Mouse (Mus musculus): Measurements from ENCODE around the gene Emb. TPM values are rescaled to one million over a fixed set of nuclear protein-coding genes. Genes with fewer than 3 reads are reported as not detected.

Emb gene
- polyA plus RNA-seq, 1 experiment from 2014 or later: 39.9 TPM

- Histone ChIP-seq H3K27me3 (ENCODE audit: control insufficient read depth, insufficient read depth, low read length) (no peaks in the 10 kb centered on the region), H3K4me3 (ENCODE audit: low read depth, low read length) (no peak overlapping the region), H3K4me2 (ENCODE audit: low read depth, severe bottlenecking) (no peak overlapping the region), H3K27ac (replicated peaks; ENCODE audit: low read depth, low read length) (no peak overlapping the region), H3K36me3 (ENCODE audit: control insufficient read depth, insufficient read depth, low read length) (no peaks in the 10 kb centered on the region), H3K9ac (ENCODE audit: low read length) (no peak overlapping the region), H3K9me3 (ENCODE audit: control insufficient read depth, low read length) (no peaks in the 10 kb centered on the region), H3K4me1 (ENCODE audit: control insufficient read depth, insufficient read depth, low read length) (peaks cover 3% of the 10 kb centered on the region; the same call in 1 of the 2 replicates)
- ATAC-seq (ENCODE audit: insufficient number of reproducible peaks, low FRiP score, low TSS enrichment, low read depth) (no peak), DNase-seq (ENCODE audit: low spot score) (no peak)
- 18% methylated on average over 10 of the region's 10 CpGs for WGBS
These were observed 7.8 kb downstream of the Emb start for GRCm38 (mm10) chr13:117216126-117216525.

GRCm38 (mm10) chr13:117216752-117217363 lies 8.5 kb downstream of the Emb start:
- ATAC-seq (ENCODE audit: insufficient number of reproducible peaks, low FRiP score, low TSS enrichment, low read depth) (no peak), DNase-seq (ENCODE audit: low spot score) (peak; percentile 46)
- Histone ChIP-seq H3K4me1 (ENCODE audit: control insufficient read depth, insufficient read depth, low read length) (peaks cover 3% of the 10 kb centered on the region; the same call in 1 of the 2 replicates), H3K27ac (replicated peaks; ENCODE audit: low read depth, low read length) (no peak overlapping the region), H3K9ac (ENCODE audit: low read length) (no peak overlapping the region), H3K36me3 (ENCODE audit: control insufficient read depth, insufficient read depth, low read length) (no peaks in the 10 kb centered on the region), H3K9me3 (ENCODE audit: control insufficient read depth, low read length) (no peaks in the 10 kb centered on the region), H3K4me3 (ENCODE audit: low read depth, low read length) (no peak overlapping the region), H3K4me2 (ENCODE audit: low read depth, severe bottlenecking) (no peak overlapping the region), H3K27me3 (ENCODE audit: control insufficient read depth, insufficient read depth, low read length) (no peaks in the 10 kb centered on the region)
- WGBS: 11% methylated on average over 9 of the region's 9 CpGs

- ATAC-seq (ENCODE audit: insufficient number of reproducible peaks, low FRiP score, low TSS enrichment, low read depth) (no peak), DNase-seq (ENCODE audit: low spot score) (no peak)
- no peaks in the 10 kb centered on the region for H3K36me3 ChIP-seq (ENCODE audit: control insufficient read depth, insufficient read depth, low read length)
- peaks cover 3% of the 10 kb centered on the region; the same call in 1 of the 2 replicates for H3K4me1 ChIP-seq (ENCODE audit: control insufficient read depth, insufficient read depth, low read length)
- no peak overlapping the region for H3K9ac ChIP-seq (ENCODE audit: low read length)
- H3K4me3 ChIP-seq (ENCODE audit: low read depth, low read length): no peak overlapping the region
- 35% methylated on average over 11 of the region's 11 CpGs for WGBS
- no peaks in the 10 kb centered on the region for H3K27me3 ChIP-seq (ENCODE audit: control insufficient read depth, insufficient read depth, low read length)
- no peak overlapping the region for H3K4me2 ChIP-seq (ENCODE audit: low read depth, severe bottlenecking)
- H3K9me3 ChIP-seq (ENCODE audit: control insufficient read depth, low read length): no peaks in the 10 kb centered on the region
- no peak overlapping the region for H3K27ac ChIP-seq (replicated peaks; ENCODE audit: low read depth, low read length)
These were observed 9.3 kb downstream of the Emb start for GRCm38 (mm10) chr13:117217621-117218020.

GRCm38 (mm10) chr13:117218092-117218491 lies 9.8 kb downstream of the Emb start:
- Histone ChIP-seq H3K4me3 (ENCODE audit: low read depth, low read length) (no peak overlapping the region), H3K4me1 (ENCODE audit: control insufficient read depth, insufficient read depth, low read length) (peaks cover 3% of the 10 kb centered on the region; the same call in 1 of the 2 replicates), H3K36me3 (ENCODE audit: control insufficient read depth, insufficient read depth, low read length) (no peaks in the 10 kb centered on the region), H3K9me3 (ENCODE audit: control insufficient read depth, low read length) (no peaks in the 10 kb centered on the region), H3K27ac (replicated peaks; ENCODE audit: low read depth, low read length) (no peak overlapping the region), H3K27me3 (ENCODE audit: control insufficient read depth, insufficient read depth, low read length) (no peaks in the 10 kb centered on the region), H3K9ac (ENCODE audit: low read length) (no peak overlapping the region), H3K4me2 (ENCODE audit: low read depth, severe bottlenecking) (no peak overlapping the region)
- WGBS: 70% methylated on average over 2 of the region's 2 CpGs
- DNase-seq (ENCODE audit: low spot score) (no peak), ATAC-seq (ENCODE audit: insufficient number of reproducible peaks, low FRiP score, low TSS enrichment, low read depth) (no peak)

GRCm38 (mm10) chr13:117219871-117220500 lies 11.7 kb downstream of the Emb start:
- H3K9me3 ChIP-seq (ENCODE audit: control insufficient read depth, low read length): no peaks in the 10 kb centered on the region
- peak overlapping the region; percentile 73 for H3K4me3 ChIP-seq (ENCODE audit: low read depth, low read length)
- DNase-seq (ENCODE audit: low spot score) (no peak), ATAC-seq (ENCODE audit: insufficient number of reproducible peaks, low FRiP score, low TSS enrichment, low read depth) (peak; percentile 10; the same call in 1 of the 2 replicates)
- H3K4me1 ChIP-seq (ENCODE audit: control insufficient read depth, insufficient read depth, low read length): peaks cover 3% of the 10 kb centered on the region; the same call in 1 of the 2 replicates
- no peaks in the 10 kb centered on the region for H3K36me3 ChIP-seq (ENCODE audit: control insufficient read depth, insufficient read depth, low read length)
- no peaks in the 10 kb centered on the region for H3K27me3 ChIP-seq (ENCODE audit: control insufficient read depth, insufficient read depth, low read length)
- peak overlapping the region; percentile 92 for H3K9ac ChIP-seq (ENCODE audit: low read length)
- peak overlapping the region; percentile 74 for H3K4me2 ChIP-seq (ENCODE audit: low read depth, severe bottlenecking)
- WGBS: 6% methylated on average over 16 of the region's 16 CpGs
- 0 out of 2 replicates have a peak overlapping the region, but pooled peaks have one; percentile 10 for H3K27ac ChIP-seq (replicated peaks; ENCODE audit: low read depth, low read length)

GRCm38 (mm10) chr13:117220501-117221321 lies 12.4 kb downstream of the Emb start, which contains the start of gene Gm17509:
Gene Gm17509 (minus strand): TSS chr13:117221075.
- Histone ChIP-seq H3K4me2 (ENCODE audit: low read depth, severe bottlenecking) (peak within 1 kb of the TSS; percentile 74), H3K9me3 (ENCODE audit: control insufficient read depth, low read length) (no peaks in the 10 kb centered on the region), H3K27ac (replicated peaks; ENCODE audit: low read depth, low read length) (peak within 1 kb of the TSS; percentile 61), H3K4me3 (ENCODE audit: low read depth, low read length) (peak within 1 kb of the TSS; percentile 73), H3K4me1 (ENCODE audit: control insufficient read depth, insufficient read depth, low read length) (peaks cover 3% of the 10 kb centered on the region; the same call in 1 of the 2 replicates), H3K27me3 (ENCODE audit: control insufficient read depth, insufficient read depth, low read length) (no peaks in the 10 kb centered on the region), H3K36me3 (ENCODE audit: control insufficient read depth, insufficient read depth, low read length) (no peaks in the 10 kb centered on the region), H3K9ac (ENCODE audit: low read length) (peak within 1 kb of the TSS; percentile 92)
- peak; percentile 83 for ATAC-seq (ENCODE audit: insufficient number of reproducible peaks, low FRiP score, low TSS enrichment, low read depth)
- DNase-seq (ENCODE audit: low spot score): peak; percentile 85
- under 1% methylated on average over 60 of the region's 67 CpGs for WGBS

GRCm38 (mm10) chr13:117223125-117223524 lies 14.8 kb downstream of the Emb start:
- Histone ChIP-seq H3K4me2 (ENCODE audit: low read depth, severe bottlenecking) (no peak overlapping the region), H3K4me3 (ENCODE audit: low read depth, low read length) (no peak overlapping the region)
- no peak for ATAC-seq (ENCODE audit: insufficient number of reproducible peaks, low FRiP score, low TSS enrichment, low read depth)

GRCm38 (mm10) chr13:117224901-117225300 lies 16.6 kb downstream of the Emb start:
- Histone ChIP-seq H3K27me3 (ENCODE audit: control insufficient read depth, insufficient read depth, low read length) (no peaks in the 10 kb centered on the region), H3K4me2 (ENCODE audit: low read depth, severe bottlenecking) (no peak overlapping the region), H3K9ac (ENCODE audit: low read length) (no peak overlapping the region), H3K9me3 (ENCODE audit: control insufficient read depth, low read length) (no peaks in the 10 kb centered on the region), H3K4me1 (ENCODE audit: control insufficient read depth, insufficient read depth, low read length) (no peaks in the 10 kb centered on the region), H3K27ac (replicated peaks; ENCODE audit: low read depth, low read length) (no peak overlapping the region), H3K4me3 (ENCODE audit: low read depth, low read length) (no peak overlapping the region), H3K36me3 (ENCODE audit: control insufficient read depth, insufficient read depth, low read length) (no peaks in the 10 kb centered on the region)
- WGBS: 84% methylated on average over 2 of the region's 2 CpGs
- DNase-seq (ENCODE audit: low spot score) (no peak), ATAC-seq (ENCODE audit: insufficient number of reproducible peaks, low FRiP score, low TSS enrichment, low read depth) (no peak)

More at GRCm38 (mm10) chr13:117223125-117223524, 14.8 kb downstream of the Emb start:
- Histone ChIP-seq H3K9me3 (ENCODE audit: control insufficient read depth, low read length) (no peaks in the 10 kb centered on the region), H3K27ac (replicated peaks; ENCODE audit: low read depth, low read length) (no peak overlapping the region), H3K36me3 (ENCODE audit: control insufficient read depth, insufficient read depth, low read length) (no peaks in the 10 kb centered on the region), H3K4me1 (ENCODE audit: control insufficient read depth, insufficient read depth, low read length) (no peaks in the 10 kb centered on the region), H3K9ac (ENCODE audit: low read length) (no peak overlapping the region), H3K27me3 (ENCODE audit: control insufficient read depth, insufficient read depth, low read length) (no peaks in the 10 kb centered on the region)
- 58% methylated on average over 5 of the region's 5 CpGs for WGBS
- no peak for DNase-seq (ENCODE audit: low spot score)
